Mouse (Mus musculus): ENCODE measurements around the gene Cfap97d1.

DNA sequence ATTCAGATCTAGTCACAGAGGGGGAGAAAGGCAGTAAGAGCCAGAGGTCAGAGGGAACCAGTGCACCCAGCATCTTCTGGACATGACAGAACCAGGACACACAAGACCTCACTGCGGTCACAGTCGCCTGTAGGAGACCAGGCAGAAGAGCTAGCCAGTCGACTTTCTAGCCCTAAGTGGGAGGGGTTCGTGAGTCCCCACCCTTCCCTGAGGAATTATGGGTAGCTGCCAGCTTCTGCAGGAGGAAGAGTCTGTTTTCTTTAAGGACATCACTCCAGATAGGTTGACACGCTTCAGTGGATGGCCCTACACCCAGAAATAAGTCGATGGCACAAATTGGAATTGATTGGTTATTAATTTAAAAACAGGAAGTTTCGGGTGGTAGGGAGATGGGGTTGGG, 47.7 kb upstream of the Cfap97d1 start:
- TF ChIP-seq CTCF (IDR thresholded peaks at IDR 0.05; ENCODE audit: borderline replicate concordance, insufficient read depth, low read depth, low read length) = no peak
- TF ChIP-seq POLR2A (IDR thresholded peaks at IDR 0.05; ENCODE audit: borderline replicate concordance, insufficient read depth, low read length) = no peak

All from cerebellum, adult 2 months (tissue).